10 mouse cellular contexts compared by ENCODE assay signal in genomic region chr17:8525971-8526740, GRCm38 (mm10). TPM values are rescaled to one million over a fixed set of nuclear protein-coding genes. Genes with fewer than 3 reads are reported as not detected.
DNase-seq lines count a peak whose midpoint lies in the region; ATAC-seq and TF ChIP-seq lines count a peak whose summit lies in the region.
"Had no signal": no experiment of that assay in that cellular context is flagged by ENCODE, and none has a peak within 500 bp of the region (broad histone marks: within the 10 kb centered on the region; RNA-seq: fewer than 3 reads in every experiment).

No protein-coding gene starts in this region.

- H3K9me3 ChIP-seq in forebrain, postnatal 0 days (ENCODE audit: low read length) = no peaks in the 10 kb centered on the region
- H3K9me3 ChIP-seq in limb, embryonic 15.5 days = no peaks in the 10 kb centered on the region
- no peaks in the 10 kb centered on the region for H3K9me3 ChIP-seq in liver, postnatal 0 days (ENCODE audit: low read length)

- no peaks in the 10 kb centered on the region for H3K27me3 ChIP-seq in forebrain, postnatal 0 days (ENCODE audit: insufficient read depth, low read length)
- peaks cover 60% of the 10 kb centered on the region for H3K27me3 ChIP-seq in limb, embryonic 15.5 days
- H3K27me3 ChIP-seq in liver, postnatal 0 days (ENCODE audit: insufficient read depth, low read length) = peaks cover 58% of the 10 kb centered on the region

- DNase-seq in adrenal gland, adult 2 months = peak; percentile 51
- DNase-seq in adrenal gland, adult 8-10 months = no peak
- peak; percentile 52 for DNase-seq in right cerebral cortex, postnatal 25 days
- no peak for DNase-seq in right cerebral cortex, postnatal 36 days (ENCODE audit: low spot score in 2 of 2)
- DNase-seq in forebrain, postnatal 0 days = peak; percentile 45
- DNase-seq in spleen, adult 12 weeks (ENCODE audit: low spot score) = no peak
- DNase-seq in liver, postnatal 0 days = no peak

- no peaks in the 10 kb centered on the region for H3K36me3 ChIP-seq in forebrain, postnatal 0 days (ENCODE audit: insufficient read depth)
- H3K36me3 ChIP-seq in limb, embryonic 15.5 days = no peaks in the 10 kb centered on the region
- H3K36me3 ChIP-seq in liver, postnatal 0 days (replicated peaks; ENCODE audit: insufficient read depth, low read length) = no peaks in the 10 kb centered on the region

- WGBS in forebrain, postnatal 0 days = 1% methylated on average over 21 of the region's 21 CpGs
- 6% methylated on average over 21 of the region's 21 CpGs for WGBS in limb, embryonic 15.5 days
- WGBS in liver, postnatal 0 days (ENCODE audit: insufficient replicate concordance) = 5% methylated on average over 21 of the region's 21 CpGs

- no peak overlapping the region for H3K27ac ChIP-seq in forebrain, postnatal 0 days (ENCODE audit: low read depth, low read length)
- H3K27ac ChIP-seq in limb, embryonic 15.5 days = no peak overlapping the region
- no peak overlapping the region for H3K27ac ChIP-seq in liver, postnatal 0 days (ENCODE audit: low read depth)

- peak overlapping the region; percentile 96 for H3K4me2 ChIP-seq in forebrain, postnatal 0 days (ENCODE audit: low read depth)
- peak overlapping the region; percentile 92 for H3K4me2 ChIP-seq in limb, embryonic 15.5 days
- no peak overlapping the region for H3K4me2 ChIP-seq in liver, postnatal 0 days (ENCODE audit: low read depth, low read length)

- TF ChIP-seq EP300 in liver, postnatal 0 days (IDR thresholded peaks at IDR 0.05; ENCODE audit: low read depth) = no peak

- H3K4me1 ChIP-seq in forebrain, postnatal 0 days (ENCODE audit: insufficient read depth) = peaks cover 14% of the 10 kb centered on the region
- H3K4me1 ChIP-seq in limb, embryonic 15.5 days = peaks cover 30% of the 10 kb centered on the region
- no peaks in the 10 kb centered on the region for H3K4me1 ChIP-seq in liver, postnatal 0 days (ENCODE audit: insufficient read depth)

- peak overlapping the region; percentile 57 for H3K4me3 ChIP-seq in forebrain, postnatal 0 days (ENCODE audit: low read depth, low read length)
- peak overlapping the region; percentile 48 for H3K4me3 ChIP-seq in limb, embryonic 15.5 days
- H3K4me3 ChIP-seq in liver, postnatal 0 days (ENCODE audit: low read depth, low read length) = no peak overlapping the region

- 0 out of 2 replicates have a peak overlapping the region, but pooled peaks have one; percentile 1 for H3K9ac ChIP-seq in forebrain, postnatal 0 days
- no peak overlapping the region for H3K9ac ChIP-seq in limb, embryonic 15.5 days
- no peak overlapping the region for H3K9ac ChIP-seq in liver, postnatal 0 days (replicated peaks)

- no peak for ATAC-seq in forebrain, postnatal 0 days
- no peak for ATAC-seq in limb, embryonic 15.5 days (ENCODE audit: insufficient number of reproducible peaks, low FRiP score, low TSS enrichment, low read depth)
- no peak for ATAC-seq in liver, postnatal 0 days

- peak; percentile 25; the same call in 1 of the 2 replicates for TF ChIP-seq CTCF in forebrain, postnatal 0 days (IDR thresholded peaks at IDR 0.05; ENCODE audit: low read depth)
- no peak for TF ChIP-seq CTCF in liver, postnatal 0 days (IDR thresholded peaks at IDR 0.05; ENCODE audit: low read depth)

RNA-seq across cellular contexts. Expression of gene Pde10a, which starts 1.0 kb away (rescaled TPM):
- 10 to 100 TPM; 21.4 to 36.2 TPM for total RNA-seq in adrenal gland, adult 2 months (2021)
- 10.1 and 13.8 TPM in 2 replicates for polyA plus RNA-seq in adrenal gland, adult 2 months (2012; rRNA removed)
- total RNA-seq in adrenal gland, adult 8-10 months (2022) = 100 to 1,000 TPM in 1 of 4 experiments, 10 to 100 TPM in 3; 16.9 to 104 (median 44.4) TPM
- total RNA-seq in forebrain, postnatal 0 days (2014; rRNA removed) = 55.4 and 71.2 TPM in 2 replicates
- polyA plus RNA-seq in forebrain, postnatal 0 days (2015; fragmentation: Nextera tagmentation; extraction: Ambion mirVana) = 11.6 and 14.7 TPM in 2 replicates
- polyA plus RNA-seq in limb, embryonic 15.5 days (2015; fragmentation: Nextera tagmentation; extraction: Ambion mirVana) = 1.8 and 3.1 TPM in 2 replicates
- polyA plus RNA-seq in liver, postnatal 0 days (2015; fragmentation: Nextera tagmentation; extraction: Ambion mirVana) = 0.90 and 1.0 TPM in 2 replicates

RNA-seq across cellular contexts. Expression of gene Gm17087, which starts 40.6 kb away (rescaled TPM):
- not detected for total RNA-seq in adrenal gland, adult 2 months (2021)
- polyA plus RNA-seq in adrenal gland, adult 2 months (2012; rRNA removed) = not detected in 2 replicates
- total RNA-seq in adrenal gland, adult 8-10 months (2022) = not detected
- not detected in 2 replicates for total RNA-seq in forebrain, postnatal 0 days (2014; rRNA removed)
- polyA plus RNA-seq in forebrain, postnatal 0 days (2015; fragmentation: Nextera tagmentation; extraction: Ambion mirVana) = not detected in 2 replicates
- polyA plus RNA-seq in limb, embryonic 15.5 days (2015; fragmentation: Nextera tagmentation; extraction: Ambion mirVana) = 0.16 TPM in 1 of 2 replicates, not detected in the other
- polyA plus RNA-seq in liver, postnatal 0 days (2015; fragmentation: Nextera tagmentation; extraction: Ambion mirVana) = not detected in 2 replicates
- total RNA-seq: common myeloid progenitor, adult 5-6 weeks had no signal
- polyA plus RNA-seq: liver, embryonic 16.5 days had no signal

Comparison
In these comparisons a context has a peak if more than half of its experiments do, and no peak if none do; other contexts are left out.
1. DNase-seq: peak in adrenal gland, adult 2 months (single experiment), right cerebral cortex, postnatal 25 days (single experiment) and forebrain, postnatal 0 days (single experiment); none in adrenal gland, adult 8-10 months (single experiment), right cerebral cortex, postnatal 36 days (0 of 2), spleen, adult 12 weeks (single experiment) and liver, postnatal 0 days (single experiment).